Mouse (Mus musculus): ENCODE measurements around the gene Grin2b. TPM values are rescaled to one million over a fixed set of nuclear protein-coding genes. Genes with fewer than 3 reads are reported as not detected.

Grin2b gene
- 22.2 and 22.6 TPM in 2 replicates for polyA plus RNA-seq (2012; rRNA removed)

DNA sequence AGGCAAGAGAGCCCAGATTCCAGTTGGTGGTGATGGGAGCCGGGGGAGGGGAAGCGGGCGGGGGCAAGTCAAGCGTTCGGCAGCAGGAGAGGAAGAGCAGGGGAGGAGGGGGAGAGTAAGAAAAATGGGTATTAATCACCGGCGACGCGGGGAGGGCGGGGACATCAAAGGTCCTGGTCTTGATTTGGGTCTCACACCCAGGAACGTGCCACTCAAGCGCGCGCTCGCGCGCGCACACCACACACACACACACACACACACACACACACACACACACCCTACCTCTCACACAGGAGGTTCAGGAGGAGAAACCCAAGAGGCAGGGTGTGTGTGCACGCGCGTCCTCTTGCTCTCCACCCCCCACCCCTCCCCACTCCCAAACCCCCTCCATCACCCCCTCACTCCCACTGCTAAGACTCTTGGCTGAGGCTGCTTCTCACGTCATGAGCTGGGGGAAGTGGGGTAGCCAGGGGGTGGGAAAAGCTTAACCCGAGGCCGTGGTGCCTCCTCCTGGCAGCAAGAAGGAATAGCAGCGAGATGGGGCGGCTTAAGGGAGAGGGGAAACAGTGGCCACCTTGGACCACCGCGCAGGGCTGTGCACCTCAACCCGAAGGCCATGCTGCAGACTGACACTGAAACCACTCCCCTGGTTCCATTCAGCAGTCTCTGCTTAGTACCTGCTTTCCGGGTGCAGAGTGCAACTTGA, at the start of gene Grin2b:
Gene Grin2b, minus strand, starts transcription at position 321 of the 706 bp plus-strand sequence.

Other genes with a start within 250 kb of the Grin2b start
- gene Gm8994, start 154.0 kb upstream of the Grin2b start, polyA plus RNA-seq (2012; rRNA removed) = not detected in 2 replicates
- gene E330021D16Rik, start 242.1 kb upstream of the Grin2b start, polyA plus RNA-seq (2012; rRNA removed) = not detected in 2 replicates